Mouse (Mus musculus): ENCODE measurements at regions not wholly inside any gene's neighbourhood (a gene's known extent, or its start where the extent isn't known, plus 50 kb on each side); places are given as distances from the start of the nearest gene placed in this dataset.

GRCm38 (mm10) chr16:49532071-49532686 is 166.9 kb upstream of the Ift57 start:
- ChIA-PET CTCF (interaction anchor here in 1 of 4 experiments (0.5 kb wide), 1 partner anchor 933 kb away, joined by 3 read pairs; no protein-coding TSS in a partner anchor), POLR2A (no interaction called here)

- ChIA-PET CTCF (no interaction called here), POLR2A (interaction anchor here in 1 of 4 experiments (0.6 kb wide), 1 partner anchor 33 kb away, joined by 4 read pairs; no protein-coding TSS in a partner anchor)
These were observed 165.5 kb upstream of the Ift57 start for GRCm38 (mm10) chr16:49533498-49533998.

- CTCF ChIA-PET, result no interaction called here
- POLR2A ChIA-PET, result no interaction called here
These were observed 148.8 kb upstream of the Ift57 start for GRCm38 (mm10) chr16:49550231-49550630.

GRCm38 (mm10) chr16:49570031-49570430 is 129.0 kb upstream of the Ift57 start:
- CTCF ChIA-PET, result no interaction called here
- POLR2A ChIA-PET, result no interaction called here

GRCm38 (mm10) chr16:49572485-49573170 is 126.4 kb upstream of the Ift57 start:
- POLR2A ChIA-PET, result no interaction called here
- CTCF ChIA-PET, result no interaction called here

GRCm38 (mm10) chr16:49573171-49573517 is 125.9 kb upstream of the Ift57 start:
- ChIA-PET POLR2A (no interaction called here), CTCF (no interaction called here)

GRCm38 (mm10) chr16:49578976-49579375 is 120.1 kb upstream of the Ift57 start:
- CTCF ChIA-PET, result no interaction called here
- POLR2A ChIA-PET, result no interaction called here

- ChIA-PET CTCF (no interaction called here), POLR2A (interaction anchor here in 1 of 4 experiments (0.9 kb wide), 1 partner anchor 11 kb away, joined by 3 read pairs; no protein-coding TSS in a partner anchor)
These were observed 118.3 kb upstream of the Ift57 start for GRCm38 (mm10) chr16:49580708-49581107.

GRCm38 (mm10) chr16:49606500-49606899 is 92.5 kb upstream of the Ift57 start:
- ChIA-PET CTCF (no interaction called here), POLR2A (no interaction called here)

- ChIA-PET POLR2A (no interaction called here), CTCF (no interaction called here)
These were observed 84.2 kb upstream of the Ift57 start for GRCm38 (mm10) chr16:49614801-49615200.

- ChIA-PET POLR2A (no interaction called here), CTCF (no interaction called here)
These were observed 83.6 kb upstream of the Ift57 start for GRCm38 (mm10) chr16:49615342-49616020.

GRCm38 (mm10) chr16:49616263-49616872 is 82.7 kb upstream of the Ift57 start:
- ChIA-PET POLR2A (no interaction called here), CTCF (no interaction called here)

GRCm38 (mm10) chr16:49633502-49633901 is 65.5 kb upstream of the Ift57 start:
- ChIA-PET POLR2A (no interaction called here), CTCF (no interaction called here)

GRCm38 (mm10) chr16:49635506-49635905 is 63.5 kb upstream of the Ift57 start:
- ChIA-PET POLR2A (no interaction called here), CTCF (no interaction called here)

- ChIA-PET POLR2A (interaction anchor here in 1 of 4 experiments (0.5 kb wide), 1 partner anchor 643 kb away, joined by 7 read pairs; no protein-coding TSS in a partner anchor), CTCF (no interaction called here)
These were observed 62.6 kb upstream of the Ift57 start for GRCm38 (mm10) chr16:49636467-49636866.

GRCm38 (mm10) chr16:49642696-49643095 is 56.3 kb upstream of the Ift57 start:
- ChIA-PET CTCF (no interaction called here), POLR2A (no interaction called here)

- POLR2A ChIA-PET, result interaction anchor here in 1 of 4 experiments (0.5 kb wide), 1 partner anchor 311 kb away, joined by 5 read pairs; no protein-coding TSS in a partner anchor
- CTCF ChIA-PET, result no interaction called here
These were observed 54.6 kb upstream of the Ift57 start for GRCm38 (mm10) chr16:49644416-49644815.

- ChIA-PET POLR2A (no interaction called here), CTCF (no interaction called here)
These were observed 52.6 kb upstream of the Ift57 start for GRCm38 (mm10) chr16:49646479-49646878.

Measured in embryonic stem cell, embryonic (primary cell).